Mouse (Mus musculus) lung, adult 2 months (tissue): ENCODE measurements around the gene Slc38a1. TPM values are rescaled to one million over a fixed set of nuclear protein-coding genes. Genes with fewer than 3 reads are reported as not detected.
"Not testable (repeated sequence)": the region's sequence is repeated elsewhere in the genome, so short reads cannot be mapped to it uniquely, and the experiment has no call there.

ENCODE experiments used
- DNase-seq: peaks from one replicate; pipeline ENCODE4 v3.0.0; 2022
- H3K4me1 ChIP-seq: fragments of 200-500 bp; 2 replicates; pipeline ENCODE4 v1.6.1; 2011; ENCODE audit warnings: low read length; ENCODE audit not compliant: control insufficient read depth, insufficient read depth
- H3K4me3 ChIP-seq: fragments of 200-500 bp; replicated peaks from 2 replicates; pipeline ENCODE3; 2011; ENCODE audit warnings: low read depth, mild to moderate bottlenecking, control low read depth, low read length; ENCODE audit errors: extremely low read depth
- CTCF ChIP-seq: fragments of 200-500 bp; IDR thresholded peaks from 2 replicates; pipeline ENCODE4 v1.5.1; 2011; ENCODE audit warnings: mild to moderate bottlenecking, low read length, control low read depth; ENCODE audit not compliant: insufficient read depth
- POLR2A ChIP-seq: fragments of 200-500 bp; IDR thresholded peaks from 2 replicates; pipeline ENCODE4 v1.6.1; 2011; ENCODE audit warnings: low read depth, mild to moderate bottlenecking, control low read depth, low read length, borderline replicate concordance; ENCODE audit errors: extremely low read depth
- WGBS: fragments of 180-500 bp; shearing (Covaris S2); methylation state at CpG from one replicate; pipeline ENCODE4 v1.1.7; 2018; 5-methylcytosine and 5-hydroxymethylcytosine counted together
- polyA plus RNA-seq: library from polyadenylated mRNA; depleted of rRNA; stranded (reverse); fragments of >200 nt; gene quantifications from 2 replicates; pipeline ENCODE4 v1.2.3, GENCODE M21; 2012

Slc38a1 gene
- polyA plus RNA-seq, 1 experiment: 19.9 TPM

DNA sequence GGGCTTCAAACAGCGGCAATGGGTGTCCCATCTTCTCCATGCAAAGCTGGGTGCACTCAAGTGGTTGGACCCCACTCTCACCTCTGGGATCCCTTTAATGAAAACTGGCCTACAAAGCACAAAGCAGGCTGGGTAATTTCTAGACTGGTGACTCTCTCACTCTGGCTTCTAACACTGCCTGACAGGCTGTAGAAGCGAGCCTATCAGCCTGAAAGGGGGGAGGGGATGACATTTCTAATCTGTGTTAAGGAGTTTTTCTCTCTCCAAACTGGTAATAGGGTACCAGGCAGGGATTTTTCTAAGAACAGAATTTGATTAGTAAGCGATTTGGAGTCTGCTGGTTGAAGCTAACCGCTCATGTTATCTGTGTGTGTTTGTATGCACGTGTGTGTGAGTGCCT lies 15.8 kb downstream of the Slc38a1 start:
- no peaks in the 10 kb centered on the region for H3K4me1 ChIP-seq
- whole genome bisulfite sequencing: 70% methylated on average over 5 of the region's 5 CpGs
- H3K4me3 ChIP-seq: no peak overlapping the region
- TF ChIP-seq POLR2A: no peak
- TF ChIP-seq CTCF: no peak
- no peak for DNase-seq

- not testable (repeated sequence) for H3K4me3 ChIP-seq, H3K4me1 ChIP-seq, DNase-seq
- 81% methylated on average over 9 of the region's 9 CpGs for WGBS
Observed at GRCm38 (mm10) chr15:96625012-96625411, 17.7 kb downstream of the Slc38a1 start.

DNA sequence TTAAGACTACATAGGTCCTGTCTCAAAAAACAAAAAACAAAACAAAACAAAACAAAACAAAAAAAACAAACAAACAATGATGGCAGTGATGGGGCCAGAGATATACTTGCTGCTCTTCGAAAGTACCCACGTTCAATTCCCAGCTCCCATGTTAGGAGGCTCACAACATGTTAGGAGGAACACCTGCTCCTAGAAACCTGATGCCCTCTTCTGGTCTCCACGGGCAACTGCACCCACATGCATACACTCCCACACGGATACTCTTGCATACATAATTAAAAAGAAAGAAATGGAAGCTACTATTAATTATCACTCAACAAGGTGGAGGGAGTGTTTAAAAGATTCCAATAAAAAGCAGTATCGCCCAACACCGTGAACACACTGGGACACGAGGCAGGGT lies 20.3 kb downstream of the Slc38a1 start:
- TF ChIP-seq CTCF (no peak), POLR2A (no peak)
- no peak for DNase-seq
- Histone ChIP-seq H3K4me1 (no peaks in the 10 kb centered on the region), H3K4me3 (no peak overlapping the region)
- 97% methylated on average over 7 of the region's 7 CpGs for WGBS

GRCm38 (mm10) chr15:96621686-96622085 lies 21.0 kb downstream of the Slc38a1 start:
- no peak for DNase-seq
- TF ChIP-seq POLR2A (no peak), CTCF (no peak)

DNA sequence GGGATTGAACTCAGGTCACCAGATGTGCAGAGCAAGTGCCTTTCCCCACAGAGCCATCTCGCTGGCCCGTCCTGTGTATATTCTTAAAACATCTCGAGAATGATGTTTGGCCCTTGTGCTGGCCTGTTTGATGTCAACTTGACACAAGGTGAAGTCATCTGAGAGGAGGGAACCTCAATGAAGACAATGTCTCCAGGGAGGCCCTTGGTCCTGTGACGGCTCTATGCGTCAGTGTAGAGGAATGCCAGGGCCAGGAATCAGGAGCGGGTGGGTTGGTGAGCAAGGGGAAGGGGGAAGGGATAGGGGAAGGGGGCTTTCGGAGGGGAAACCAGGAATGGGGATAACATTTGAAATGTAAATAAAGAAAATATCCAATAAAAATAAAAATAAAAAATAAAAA lies 25.2 kb downstream of the Slc38a1 start:
- 91% methylated on average over 7 of the region's 7 CpGs for WGBS
- TF ChIP-seq POLR2A: no peak
- no peak for TF ChIP-seq CTCF
- H3K4me3 ChIP-seq: no peak overlapping the region
- DNase-seq: no peak
- H3K4me1 ChIP-seq: no peaks in the 10 kb centered on the region

More at GRCm38 (mm10) chr15:96621686-96622085, 21.0 kb downstream of the Slc38a1 start:
- Histone ChIP-seq H3K4me1 (no peaks in the 10 kb centered on the region), H3K4me3 (no peak overlapping the region)
- 72% methylated on average over 6 of the region's 6 CpGs for WGBS

DNA sequence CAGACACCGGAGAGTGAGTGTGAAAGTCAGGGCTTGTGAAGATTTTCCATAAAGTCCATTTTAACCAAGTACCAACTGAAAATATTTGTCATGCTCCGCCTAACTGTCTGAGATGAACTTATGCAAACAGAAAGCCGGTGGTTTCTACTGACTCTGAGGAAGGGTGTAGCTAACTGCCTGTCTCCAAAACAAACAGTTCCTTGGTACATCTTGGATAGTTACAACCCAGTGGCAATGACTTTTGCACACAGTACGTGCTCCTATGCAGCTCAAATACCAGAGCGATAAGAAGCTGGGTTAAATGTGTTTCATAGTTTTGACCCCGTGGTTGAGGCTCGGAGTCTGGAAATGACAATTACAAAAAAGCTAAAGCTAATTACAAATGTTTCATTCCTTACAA lies 34.0 kb downstream of the Slc38a1 start:
- no peak for TF ChIP-seq CTCF
- TF ChIP-seq POLR2A: no peak
- Histone ChIP-seq H3K4me3 (no peak overlapping the region), H3K4me1 (no peaks in the 10 kb centered on the region)
- DNase-seq: no peak
- 57% methylated on average over 7 of the region's 7 CpGs for WGBS

DNA sequence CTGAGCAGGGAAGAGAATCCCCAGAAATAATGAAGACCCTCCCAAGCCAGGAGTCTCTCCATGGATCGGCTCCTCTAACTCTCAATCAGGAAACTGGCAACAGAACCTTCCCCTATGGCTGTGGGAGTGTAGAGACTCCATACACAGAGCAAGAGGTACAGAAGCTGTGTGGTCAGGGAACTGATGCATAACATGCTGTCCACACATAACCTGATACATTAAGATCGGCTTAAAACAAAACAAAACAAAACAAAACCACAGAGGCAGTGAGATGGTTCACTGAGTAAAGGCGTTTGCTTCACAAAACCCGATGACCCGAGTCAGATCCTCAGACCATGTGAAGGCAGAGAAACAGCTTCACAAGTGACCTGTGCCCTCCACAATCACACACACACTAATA lies 35.3 kb downstream of the Slc38a1 start:
- H3K4me1 ChIP-seq: no peaks in the 10 kb centered on the region
- H3K4me3 ChIP-seq: no peak overlapping the region
- TF ChIP-seq POLR2A (no peak), CTCF (no peak)
- DNase-seq: no peak
- WGBS: 83% methylated on average over 5 of the region's 5 CpGs

DNA sequence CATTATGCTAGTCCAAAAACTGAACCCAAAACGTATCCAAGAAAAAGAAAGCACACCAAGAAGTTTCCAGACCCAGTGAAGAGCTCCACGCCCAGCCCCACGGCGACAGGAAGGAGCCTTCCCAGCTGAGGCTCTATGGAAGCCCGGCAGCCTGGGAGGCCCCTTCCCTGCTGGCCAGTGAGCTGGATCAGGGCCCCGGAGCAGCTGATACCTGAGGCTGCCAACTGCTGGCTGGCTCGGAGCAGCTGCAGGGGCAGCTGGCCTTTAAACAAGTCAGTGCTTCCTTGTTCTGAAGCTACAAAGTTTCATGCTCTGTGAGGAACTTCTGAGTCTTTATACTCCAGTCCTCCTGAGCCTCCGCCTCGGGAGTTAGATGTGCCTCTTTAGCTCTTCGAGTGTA lies 38.4 kb downstream of the Slc38a1 start:
- Histone ChIP-seq H3K4me1 (no peaks in the 10 kb centered on the region), H3K4me3 (no peak overlapping the region)
- 40% methylated on average over 10 of the region's 10 CpGs for WGBS
- DNase-seq: no peak
- no peak for TF ChIP-seq CTCF
- no peak for TF ChIP-seq POLR2A

DNA sequence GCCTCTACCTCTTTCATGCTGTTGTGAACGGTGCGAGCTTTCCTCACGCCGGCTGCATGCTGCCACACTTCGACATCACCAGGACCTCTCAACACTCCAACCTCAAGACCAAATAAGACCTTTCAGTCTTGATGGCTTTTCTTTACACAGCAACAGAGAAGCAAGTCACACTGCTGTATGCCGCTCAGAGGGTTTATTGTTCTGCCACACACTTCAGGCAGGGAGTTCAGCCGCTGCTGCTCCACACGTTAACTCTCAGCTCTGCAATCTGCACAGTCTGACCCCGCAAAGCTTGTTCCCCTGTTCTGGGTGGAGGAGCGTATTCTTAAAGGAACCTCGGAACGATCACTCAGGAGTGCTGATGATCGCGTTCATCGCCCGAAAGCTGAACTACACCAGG lies 40.7 kb downstream of the Slc38a1 start:
- TF ChIP-seq POLR2A: no peak
- no peak for TF ChIP-seq CTCF
- no peak for DNase-seq
- H3K4me3 ChIP-seq: no peak overlapping the region
- no peaks in the 10 kb centered on the region for H3K4me1 ChIP-seq
- 78% methylated on average over 16 of the region's 16 CpGs for WGBS

DNA sequence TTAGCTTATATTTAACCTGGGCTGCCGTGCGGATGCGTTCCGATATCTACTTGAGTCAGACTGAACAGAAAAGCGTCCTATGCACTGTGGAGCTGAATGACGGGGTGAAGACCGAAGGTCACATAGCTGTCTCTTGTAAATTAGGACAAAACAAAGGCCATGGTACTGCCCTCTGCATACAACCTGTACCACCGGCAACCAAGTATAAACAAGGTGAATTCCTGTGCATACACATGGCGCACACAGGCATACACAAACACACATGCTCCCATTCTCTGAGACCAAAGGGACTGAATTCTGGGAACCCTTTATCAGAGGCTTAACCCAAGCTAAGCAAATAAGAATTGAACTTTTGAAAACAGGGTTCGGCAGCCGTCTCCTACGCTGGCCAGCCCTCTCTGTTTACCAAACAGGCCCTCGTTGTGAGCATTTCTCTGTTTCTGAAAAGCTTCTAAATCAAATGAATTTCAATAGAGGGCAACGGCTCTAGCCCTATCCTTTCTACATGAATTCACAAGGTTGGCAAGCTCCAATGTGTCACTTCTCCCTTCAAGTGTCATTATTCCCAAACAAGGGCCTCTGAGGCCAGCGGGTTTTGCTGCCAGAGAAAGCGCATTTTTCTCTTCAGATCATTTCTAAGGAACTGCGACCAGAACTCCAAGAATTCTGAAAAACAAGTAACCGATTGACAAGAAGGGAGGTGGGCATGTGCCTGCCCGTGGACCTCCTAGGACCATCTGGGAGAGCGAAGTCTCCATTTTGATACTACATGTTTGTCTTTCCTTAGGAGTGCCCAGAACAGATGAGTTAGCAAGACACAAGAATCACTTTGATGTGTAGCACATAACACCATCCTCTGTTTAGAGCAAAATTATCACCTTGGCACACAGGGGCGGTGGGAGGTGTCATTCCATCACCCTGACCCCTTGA lies 42.6 kb downstream of the Slc38a1 start:
- TF ChIP-seq CTCF: no peak
- TF ChIP-seq POLR2A: no peak
- DNase-seq: no peak
- 72% methylated on average over 21 of the region's 21 CpGs for WGBS
- Histone ChIP-seq H3K4me3 (no peak overlapping the region), H3K4me1 (no peaks in the 10 kb centered on the region)
